Mouse (Mus musculus) heart, embryonic 13.5 days (tissue): ENCODE results near the gene Tbx21. TPM values are rescaled to one million over a fixed set of nuclear protein-coding genes. Genes with fewer than 3 reads are reported as not detected.

Experiments
- ATAC-seq: fragments of 200-750 bp; cut with Nextera tagmentation; 2 replicates; pipeline ENCODE4 v1.8.0; 2017; ENCODE audit warnings: moderate TSS enrichment; ENCODE audit not compliant: insufficient number of reproducible peaks, low FRiP score, low TSS enrichment; ENCODE audit errors: extremely low read depth
- H3K27ac ChIP-seq: fragments of 300-500 bp; sonication (generic); replicated peaks from 2 replicates; pipeline ENCODE4 v1.5.1; 2015; ENCODE audit warnings: moderate library complexity, mild to moderate bottlenecking, inconsistent platforms
- H3K27me3 ChIP-seq: fragments of 300-500 bp; sonication (generic); replicated peaks from 2 replicates; pipeline ENCODE4 v1.6.1; 2015; ENCODE audit warnings: mild to moderate bottlenecking, inconsistent platforms
- H3K36me3 ChIP-seq: fragments of 300-500 bp; sonication (generic); 2 replicates; pipeline ENCODE4 v1.6.1; 2015; ENCODE audit warnings: mild to moderate bottlenecking, inconsistent platforms
- H3K4me1 ChIP-seq: fragments of 300-500 bp; sonication (generic); 2 replicates; pipeline ENCODE4 v1.6.1; 2015; ENCODE audit warnings: inconsistent platforms
- H3K4me2 ChIP-seq: fragments of 300-500 bp; sonication (generic); 2 replicates; pipeline ENCODE4 v1.6.1; 2015; ENCODE audit warnings: inconsistent platforms, mild to moderate bottlenecking, moderate library complexity
- H3K4me3 ChIP-seq: fragments of 300-500 bp; sonication (generic); 2 replicates; pipeline ENCODE4 v1.5.1; 2015; ENCODE audit warnings: moderate library complexity, mild to moderate bottlenecking, inconsistent platforms
- H3K9ac ChIP-seq: fragments of 300-500 bp; sonication (generic); 2 replicates; pipeline ENCODE4 v1.6.1; 2015; ENCODE audit warnings: inconsistent platforms, mild to moderate bottlenecking, moderate library complexity
- H3K9me3 ChIP-seq: fragments of 300-500 bp; sonication (generic); 2 replicates; pipeline ENCODE4 v1.6.1; 2016; ENCODE audit warnings: inconsistent platforms
- WGBS: fragments of 180-500 bp; shearing (Covaris S2); methylation state at CpG from one replicate; pipeline ENCODE4 v1.1.7; 2015; ENCODE audit warnings: mixed read lengths; 5-methylcytosine and 5-hydroxymethylcytosine counted together
- microRNA-seq: library from miRNA; unstranded; fragments of <30 nt; microRNA quantifications from one replicate; pipeline ENCODE4, GENCODE M21; 2016
- polyA plus RNA-seq: library from polyadenylated mRNA; unstranded; fragments of >200 nt; fragmentation: Nextera tagmentation; extraction: Ambion mirVana; gene quantifications from 2 replicates; pipeline ENCODE4 v1.2.1, GENCODE M21; 2015

Tbx21 gene
- polyA plus RNA-seq, 1 experiment from 2014 or later, result not detected

DNA sequence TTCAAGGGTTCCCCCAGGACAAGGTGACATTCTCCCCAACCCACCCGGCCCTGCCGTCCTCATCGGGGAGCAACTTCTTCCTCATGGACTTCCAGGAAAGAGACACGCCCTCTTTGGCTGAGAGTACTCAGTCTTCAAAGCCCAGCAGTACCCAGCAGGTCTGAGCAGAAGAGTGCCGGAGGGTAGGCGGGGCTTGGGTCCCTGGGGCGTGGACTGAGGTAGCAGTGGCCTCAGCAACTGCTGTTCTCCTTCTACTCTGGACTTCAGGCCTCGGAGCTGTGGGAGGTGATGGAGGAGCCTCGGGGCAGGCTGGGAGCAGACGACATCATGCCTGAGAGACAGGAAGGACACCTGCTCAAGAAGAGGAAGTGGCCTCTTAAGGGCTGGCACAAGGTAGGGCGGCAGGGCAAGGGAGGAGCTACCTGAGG is 62.9 kb downstream of the Tbx21 start:
- Histone ChIP-seq H3K9me3 (no peaks in the 10 kb centered on the region), H3K36me3 (peaks cover 65% of the 10 kb centered on the region), H3K9ac (peak overlapping the region; percentile 91), H3K27me3 (no peaks in the 10 kb centered on the region), H3K27ac (no peak overlapping the region), H3K4me3 (peak overlapping the region; percentile 79), H3K4me1 (peaks cover 24% of the 10 kb centered on the region), H3K4me2 (peak overlapping the region; percentile 98)
- WGBS, result 27% methylated on average over 11 of the region's 11 CpGs
- ATAC-seq, result no peak

DNA sequence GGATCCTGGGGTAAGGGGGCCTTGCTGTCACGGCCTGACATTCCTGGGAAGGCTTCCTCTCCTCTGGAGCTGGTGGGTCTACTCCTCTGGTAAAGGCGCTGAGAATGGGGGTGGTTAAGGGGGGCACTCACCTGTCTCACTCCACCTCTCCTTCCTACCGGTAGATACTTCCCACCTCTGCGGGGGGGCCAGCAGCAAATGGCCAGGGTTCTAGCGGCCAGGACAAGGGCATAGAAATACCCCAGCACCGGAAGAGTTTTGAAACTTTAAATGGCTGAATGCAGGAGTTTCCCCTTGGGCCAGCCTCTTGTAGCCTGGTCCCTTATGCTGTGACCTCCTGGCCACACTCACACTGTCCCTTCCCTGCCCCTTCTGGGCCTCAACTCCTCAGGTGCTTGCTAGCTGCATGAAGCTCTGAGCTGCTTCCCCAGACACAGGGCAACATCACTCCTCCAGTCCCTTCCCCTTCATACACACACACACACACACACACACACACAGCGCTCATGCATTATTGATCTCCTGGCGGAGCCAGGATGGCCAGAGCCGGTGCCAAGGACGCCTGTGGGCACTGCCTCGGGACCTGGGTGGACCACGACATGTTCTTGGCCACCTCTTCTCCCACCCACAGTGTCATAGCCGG is 64.1 kb downstream of the Tbx21 start:
- peak overlapping the region; percentile 61 for H3K27ac ChIP-seq
- ATAC-seq, result no peak
- WGBS, result 25% methylated on average over 13 of the region's 13 CpGs

DNA sequence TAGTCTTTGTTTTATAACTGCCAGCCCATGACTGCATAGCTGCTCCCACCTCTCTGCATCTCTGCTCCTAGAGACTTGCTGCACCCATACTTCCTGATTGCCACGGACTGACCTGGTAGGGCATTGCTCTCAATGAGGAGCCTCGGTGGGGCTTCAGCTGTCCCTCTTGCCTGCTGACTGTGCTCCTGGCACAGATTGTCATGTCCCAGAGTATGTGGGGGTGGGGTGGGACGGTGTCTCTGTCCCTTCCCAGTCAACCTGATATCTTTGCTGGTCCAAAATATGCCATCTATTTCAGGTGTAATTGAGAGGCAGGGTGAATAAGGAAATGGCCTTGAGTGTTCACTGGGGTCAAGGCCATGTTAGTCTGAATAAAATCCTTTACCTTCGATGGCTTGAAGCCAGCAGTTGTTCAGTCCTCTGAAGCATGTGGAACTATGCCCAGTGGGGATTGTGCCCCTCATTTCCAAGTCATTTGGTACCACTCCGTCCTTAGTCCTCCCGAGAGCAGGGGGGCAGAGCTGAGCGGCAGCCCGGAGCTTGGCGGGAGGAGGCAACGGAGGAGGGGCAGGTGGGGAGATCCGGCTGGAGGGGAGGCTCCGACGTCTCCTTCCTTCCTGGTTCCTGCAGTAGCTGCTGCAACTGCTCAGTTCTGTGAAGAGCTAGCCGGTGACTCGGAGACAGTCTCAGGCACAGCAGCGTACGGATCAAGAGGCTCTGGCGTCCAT is 64.8 kb downstream of the Tbx21 start, which contains the start of gene Osbpl7:
Osbpl7 (plus strand) TSS at position 413 of the 728 bp plus-strand sequence.
- no peaks in the 10 kb centered on the region for H3K9me3 ChIP-seq
- WGBS, result 5% methylated on average over 18 of the region's 18 CpGs
- ATAC-seq, result peak; percentile 31; the same call in 1 of the 2 replicates

More for the DNA sequence above, 64.1 kb downstream of the Tbx21 start:
- H3K4me1 ChIP-seq, result peaks cover 24% of the 10 kb centered on the region
- H3K4me2 ChIP-seq, result peak overlapping the region; percentile 98
- no peaks in the 10 kb centered on the region for H3K9me3 ChIP-seq
- peak overlapping the region; percentile 91 for H3K9ac ChIP-seq
- peak overlapping the region; percentile 79 for H3K4me3 ChIP-seq
- peaks cover 63% of the 10 kb centered on the region for H3K36me3 ChIP-seq
- H3K27me3 ChIP-seq, result no peaks in the 10 kb centered on the region

DNA sequence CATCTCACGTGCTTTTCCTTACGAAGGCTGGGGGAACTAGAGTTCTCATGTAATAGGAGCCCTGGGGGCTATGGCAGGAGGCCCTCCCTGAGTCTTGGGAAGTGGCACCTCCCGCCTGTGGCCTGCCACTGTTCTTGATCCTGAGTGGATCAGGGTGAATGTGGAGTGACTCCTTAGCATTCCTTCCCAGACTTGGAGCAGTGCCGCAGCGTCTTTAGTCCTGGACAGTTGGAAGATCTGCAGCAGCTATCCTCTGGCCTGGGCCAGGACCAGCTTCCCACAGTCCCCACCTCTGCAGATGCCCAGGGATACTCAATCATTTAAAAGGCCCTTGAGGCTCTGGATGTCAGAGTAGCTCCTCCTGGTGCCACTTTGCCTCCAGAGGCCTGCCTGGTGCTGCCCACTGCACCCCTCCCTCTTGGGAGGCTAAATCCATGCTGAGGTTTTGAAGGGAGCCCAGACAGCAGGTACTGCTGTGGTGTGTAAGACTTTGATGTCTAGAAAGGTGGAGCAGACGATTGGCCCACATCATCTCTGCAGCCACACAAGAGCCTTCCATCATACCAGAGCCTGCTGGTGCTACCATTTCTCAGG is 65.5 kb downstream of the Tbx21 start:
- Histone ChIP-seq H3K9ac (0 out of 2 replicates have a peak overlapping the region, but pooled peaks have one; percentile 91), H3K36me3 (peaks cover 63% of the 10 kb centered on the region), H3K4me2 (no peak overlapping the region), H3K9me3 (no peaks in the 10 kb centered on the region), H3K27me3 (no peaks in the 10 kb centered on the region), H3K27ac (no peak overlapping the region), H3K4me3 (no peak overlapping the region), H3K4me1 (peaks cover 24% of the 10 kb centered on the region)
- ATAC-seq, result no peak
- 78% methylated on average over 6 of the region's 6 CpGs for WGBS

More for the DNA sequence above, 64.8 kb downstream of the Tbx21 start, which contains the start of gene Osbpl7:
- no peaks in the 10 kb centered on the region for H3K27me3 ChIP-seq
- peak within 1 kb of the TSS; percentile 79 for H3K4me3 ChIP-seq
- peaks cover 63% of the 10 kb centered on the region for H3K36me3 ChIP-seq
- peak within 1 kb of the TSS; percentile 61 for H3K27ac ChIP-seq
- H3K4me2 ChIP-seq, result peak within 1 kb of the TSS; percentile 98
- H3K9ac ChIP-seq, result peak within 1 kb of the TSS; percentile 91
- H3K4me1 ChIP-seq, result peaks cover 24% of the 10 kb centered on the region

- H3K4me3 ChIP-seq, result no peak overlapping the region
- peaks cover 24% of the 10 kb centered on the region for H3K4me1 ChIP-seq
- peaks cover 60% of the 10 kb centered on the region for H3K36me3 ChIP-seq
- H3K4me2 ChIP-seq, result no peak overlapping the region
- no peak overlapping the region for H3K27ac ChIP-seq
- H3K9me3 ChIP-seq, result no peaks in the 10 kb centered on the region
- H3K9ac ChIP-seq, result no peak overlapping the region
- 74% methylated on average over 8 of the region's 8 CpGs for WGBS
- no peaks in the 10 kb centered on the region for H3K27me3 ChIP-seq
- no peak for ATAC-seq
These were observed 67.0 kb downstream of the Tbx21 start for GRCm38 (mm10) chr11:97048090-97048650.

Small RNA genes within 50 kb of the gene (microRNA-seq; reads per million reads assigned to microRNA genes)
- not detected for gene Mir7235
- gene Mir8103, result 1.4 reads per million

Other genes starting within 250 kb of the Tbx21 start
- gene Cdk5rap3, start 198.8 kb downstream of the Tbx21 start, polyA plus RNA-seq, result 50.4 and 52.4 TPM in 2 replicates
- gene Prr15l, start 187.2 kb downstream of the Tbx21 start, polyA plus RNA-seq, result 0.79 and 1.0 TPM in 2 replicates
- gene Pnpo, start 171.3 kb downstream of the Tbx21 start, polyA plus RNA-seq, result 53.3 and 55.6 TPM in 2 replicates
- 15.8 and 17.8 TPM in 2 replicates for gene Sp2, start 132.4 kb downstream of the Tbx21 start, polyA plus RNA-seq
- 0.18 and 0.21 TPM in 2 replicates for gene Sp6, start 101.9 kb downstream of the Tbx21 start, polyA plus RNA-seq
- gene Scrn2, start 85.4 kb downstream of the Tbx21 start, polyA plus RNA-seq, result 16.0 and 19.2 TPM in 2 replicates
- gene Lrrc46, start 73.9 kb downstream of the Tbx21 start, polyA plus RNA-seq, result 0.18 and 0.49 TPM in 2 replicates
- gene Mrpl10, start 73.8 kb downstream of the Tbx21 start, polyA plus RNA-seq, result 67.5 and 72.6 TPM in 2 replicates
- gene Osbpl7, start 64.7 kb downstream of the Tbx21 start, polyA plus RNA-seq, result 6.2 and 6.5 TPM in 2 replicates
- 5.5 and 6.6 TPM in 2 replicates for gene Tbkbp1, start 36.2 kb upstream of the Tbx21 start, polyA plus RNA-seq
- 34.0 and 35.2 TPM in 2 replicates for gene Kpnb1, start 72.5 kb upstream of the Tbx21 start, polyA plus RNA-seq
- 83.5 and 85.4 TPM in 2 replicates for gene Npepps, start 165.3 kb upstream of the Tbx21 start, polyA plus RNA-seq
- gene Mrpl45, start 200.4 kb upstream of the Tbx21 start, polyA plus RNA-seq, result 51.7 and 56.7 TPM in 2 replicates
- gene Gpr179, start 236.7 kb upstream of the Tbx21 start, polyA plus RNA-seq, result 0.03 and 0.04 TPM in 2 replicates
- 3.2 and 3.4 TPM in 2 replicates for gene Socs7, start 247.2 kb upstream of the Tbx21 start, polyA plus RNA-seq